Mouse (Mus musculus): ENCODE measurements around the gene Ppp2r5e. TPM values are rescaled to one million over a fixed set of nuclear protein-coding genes. Genes with fewer than 3 reads are reported as not detected.
A peak's percentile ranks its signal among the peaks of the same experiment; 100 is the strongest.
"Not testable (repeated sequence)": the region's sequence is repeated elsewhere in the genome, so short reads cannot be mapped to it uniquely, and the experiment has no call there.

The Ppp2r5e gene
- polyA plus RNA-seq, 1 experiment from 2014 or later = 7.8 TPM

GRCm38 (mm10) chr12:75453441-75453840 is 142.6 kb downstream of the Ppp2r5e start:
- H3K4me1 ChIP-seq (ENCODE audit: control insufficient read depth, insufficient read depth, low read length) = no peaks in the 10 kb centered on the region
- H3K36me3 ChIP-seq (ENCODE audit: control insufficient read depth, insufficient read depth, low read length) = peaks cover 7% of the 10 kb centered on the region; the same call in 1 of the 2 replicates
- H3K4me2 ChIP-seq (ENCODE audit: low read depth, low read length) = no peak overlapping the region
- no peaks in the 10 kb centered on the region for H3K9me3 ChIP-seq (replicated peaks; ENCODE audit: control insufficient read depth, low read length)
- H3K9ac ChIP-seq (ENCODE audit: low read length) = no peak overlapping the region
- no peak overlapping the region for H3K27ac ChIP-seq (ENCODE audit: low read length)
- H3K27me3 ChIP-seq (ENCODE audit: control insufficient read depth, insufficient read depth, low read length) = no peaks in the 10 kb centered on the region
- no peak overlapping the region for H3K4me3 ChIP-seq (replicated peaks; ENCODE audit: low read length)
- 89% methylated on average over 6 of the region's 6 CpGs for WGBS
- no peak for ATAC-seq (ENCODE audit: insufficient read depth, low FRiP score)

DNA sequence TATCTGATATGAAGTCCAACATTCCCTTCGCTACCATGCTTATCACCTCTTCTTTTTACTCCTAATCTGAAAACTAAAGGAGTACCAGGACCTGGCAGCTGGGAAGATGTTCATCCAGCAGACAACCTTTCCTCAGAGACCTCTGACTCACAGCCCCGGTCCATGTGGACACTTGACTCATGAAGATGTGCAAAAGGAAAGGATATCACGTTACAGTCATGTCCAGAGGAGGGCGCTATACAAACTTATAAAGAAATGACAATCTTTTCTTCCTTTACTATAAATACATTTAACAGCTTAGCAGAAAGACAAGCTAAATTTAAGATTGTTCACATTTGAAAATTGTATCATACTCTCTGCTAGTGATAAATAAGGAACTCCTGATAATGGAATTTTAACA is 143.0 kb downstream of the Ppp2r5e start:
- Histone ChIP-seq H3K4me2 (ENCODE audit: low read depth, low read length) (no peak overlapping the region), H3K36me3 (ENCODE audit: control insufficient read depth, insufficient read depth, low read length) (0 out of 2 replicates have a peak, but pooled peaks cover 4% of the 10 kb centered on the region), H3K27me3 (ENCODE audit: control insufficient read depth, insufficient read depth, low read length) (no peaks in the 10 kb centered on the region), H3K9ac (ENCODE audit: low read length) (no peak overlapping the region), H3K4me1 (ENCODE audit: control insufficient read depth, insufficient read depth, low read length) (no peaks in the 10 kb centered on the region), H3K4me3 (replicated peaks; ENCODE audit: low read length) (no peak overlapping the region), H3K27ac (ENCODE audit: low read length) (no peak overlapping the region), H3K9me3 (replicated peaks; ENCODE audit: control insufficient read depth, low read length) (no peaks in the 10 kb centered on the region)
- WGBS = 86% methylated on average over 4 of the region's 4 CpGs
- no peak for ATAC-seq (ENCODE audit: insufficient read depth, low FRiP score)

- Histone ChIP-seq H3K9ac (ENCODE audit: low read length) (no peak overlapping the region), H3K9me3 (replicated peaks; ENCODE audit: control insufficient read depth, low read length) (no peaks in the 10 kb centered on the region), H3K36me3 (ENCODE audit: control insufficient read depth, insufficient read depth, low read length) (0 out of 2 replicates have a peak, but pooled peaks cover 4% of the 10 kb centered on the region), H3K27ac (ENCODE audit: low read length) (no peak overlapping the region), H3K4me3 (replicated peaks; ENCODE audit: low read length) (no peak overlapping the region), H3K4me1 (ENCODE audit: control insufficient read depth, insufficient read depth, low read length) (no peaks in the 10 kb centered on the region), H3K4me2 (ENCODE audit: low read depth, low read length) (no peak overlapping the region), H3K27me3 (ENCODE audit: control insufficient read depth, insufficient read depth, low read length) (no peaks in the 10 kb centered on the region)
- 88% methylated on average over 8 of the region's 8 CpGs for WGBS
- no peak for ATAC-seq (ENCODE audit: insufficient read depth, low FRiP score)
Measured at GRCm38 (mm10) chr12:75450592-75450991, 145.5 kb downstream of the Ppp2r5e start.

- Histone ChIP-seq H3K4me2 (ENCODE audit: low read depth, low read length) (peak overlapping the region; percentile 28; the same call in 1 of the 2 replicates), H3K9me3 (replicated peaks; ENCODE audit: control insufficient read depth, low read length) (no peaks in the 10 kb centered on the region), H3K27ac (ENCODE audit: low read length) (no peak overlapping the region), H3K27me3 (ENCODE audit: control insufficient read depth, insufficient read depth, low read length) (no peaks in the 10 kb centered on the region), H3K9ac (ENCODE audit: low read length) (no peak overlapping the region), H3K36me3 (ENCODE audit: control insufficient read depth, insufficient read depth, low read length) (0 out of 2 replicates have a peak, but pooled peaks cover 4% of the 10 kb centered on the region), H3K4me3 (replicated peaks; ENCODE audit: low read length) (no peak overlapping the region), H3K4me1 (ENCODE audit: control insufficient read depth, insufficient read depth, low read length) (no peaks in the 10 kb centered on the region)
- WGBS = 36% methylated on average over 14 of the region's 14 CpGs
- ATAC-seq (ENCODE audit: insufficient read depth, low FRiP score) = peak; percentile 72; the same call in 1 of the 2 replicates
Measured at GRCm38 (mm10) chr12:75450011-75450410, 146.0 kb downstream of the Ppp2r5e start.

DNA sequence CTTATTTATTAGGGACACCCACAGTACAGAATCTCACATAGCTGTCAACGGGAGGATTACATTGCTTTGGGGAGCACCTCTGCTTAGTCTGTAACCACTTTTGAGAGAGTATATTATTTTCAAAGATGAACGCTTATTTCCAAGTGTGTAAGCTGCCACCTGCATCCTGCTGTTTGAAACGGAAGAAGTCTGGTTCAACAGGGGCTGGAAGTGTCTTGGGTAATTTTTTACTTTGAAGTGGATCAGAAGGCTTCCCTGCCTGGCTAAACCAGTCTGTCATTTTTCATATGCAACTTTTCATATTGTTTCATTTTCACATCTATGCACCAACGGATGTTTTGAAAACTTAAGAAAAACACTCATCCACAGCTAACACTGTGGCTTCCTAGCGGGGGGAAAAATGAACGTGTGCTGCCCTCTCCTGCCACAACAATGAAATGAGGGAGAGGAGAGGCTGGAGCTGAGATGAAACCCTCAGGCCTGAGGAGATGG is 146.5 kb downstream of the Ppp2r5e start:
- H3K9me3 ChIP-seq (replicated peaks; ENCODE audit: control insufficient read depth, low read length) = no peaks in the 10 kb centered on the region
- no peak for ATAC-seq (ENCODE audit: insufficient read depth, low FRiP score)
- no peak overlapping the region; the same call in 1 of the 2 replicates for H3K4me2 ChIP-seq (ENCODE audit: low read depth, low read length)
- no peaks in the 10 kb centered on the region for H3K4me1 ChIP-seq (ENCODE audit: control insufficient read depth, insufficient read depth, low read length)
- no peak overlapping the region for H3K27ac ChIP-seq (ENCODE audit: low read length)
- WGBS = 45% methylated on average over 6 of the region's 6 CpGs
- H3K27me3 ChIP-seq (ENCODE audit: control insufficient read depth, insufficient read depth, low read length) = no peaks in the 10 kb centered on the region
- H3K9ac ChIP-seq (ENCODE audit: low read length) = no peak overlapping the region
- 0 out of 2 replicates have a peak, but pooled peaks cover 4% of the 10 kb centered on the region for H3K36me3 ChIP-seq (ENCODE audit: control insufficient read depth, insufficient read depth, low read length)
- H3K4me3 ChIP-seq (replicated peaks; ENCODE audit: low read length) = no peak overlapping the region

GRCm38 (mm10) chr12:75448921-75449320 is 147.1 kb downstream of the Ppp2r5e start:
- no peak overlapping the region for H3K27ac ChIP-seq (ENCODE audit: low read length)
- no peaks in the 10 kb centered on the region for H3K4me1 ChIP-seq (ENCODE audit: control insufficient read depth, insufficient read depth, low read length)
- no peak for ATAC-seq (ENCODE audit: insufficient read depth, low FRiP score)
- no peak overlapping the region for H3K9ac ChIP-seq (ENCODE audit: low read length)
- no peak overlapping the region for H3K4me2 ChIP-seq (ENCODE audit: low read depth, low read length)
- 0 out of 2 replicates have a peak, but pooled peaks cover 4% of the 10 kb centered on the region for H3K36me3 ChIP-seq (ENCODE audit: control insufficient read depth, insufficient read depth, low read length)
- no peaks in the 10 kb centered on the region for H3K27me3 ChIP-seq (ENCODE audit: control insufficient read depth, insufficient read depth, low read length)
- no peak overlapping the region for H3K4me3 ChIP-seq (replicated peaks; ENCODE audit: low read length)
- WGBS = 57% methylated on average over 5 of the region's 5 CpGs
- no peaks in the 10 kb centered on the region for H3K9me3 ChIP-seq (replicated peaks; ENCODE audit: control insufficient read depth, low read length)

GRCm38 (mm10) chr12:75446245-75446644 is 149.8 kb downstream of the Ppp2r5e start:
- no peaks in the 10 kb centered on the region for H3K9me3 ChIP-seq (replicated peaks; ENCODE audit: control insufficient read depth, low read length)
- H3K4me2 ChIP-seq (ENCODE audit: low read depth, low read length) = no peak overlapping the region
- H3K27me3 ChIP-seq (ENCODE audit: control insufficient read depth, insufficient read depth, low read length) = no peaks in the 10 kb centered on the region
- WGBS = 78% methylated on average over 7 of the region's 7 CpGs
- no peak overlapping the region for H3K9ac ChIP-seq (ENCODE audit: low read length)
- no peaks in the 10 kb centered on the region for H3K4me1 ChIP-seq (ENCODE audit: control insufficient read depth, insufficient read depth, low read length)
- H3K27ac ChIP-seq (ENCODE audit: low read length) = no peak overlapping the region
- no peaks in the 10 kb centered on the region for H3K36me3 ChIP-seq (ENCODE audit: control insufficient read depth, insufficient read depth, low read length)
- H3K4me3 ChIP-seq (replicated peaks; ENCODE audit: low read length) = no peak overlapping the region
- no peak for ATAC-seq (ENCODE audit: insufficient read depth, low FRiP score)

- H3K4me2 ChIP-seq (ENCODE audit: low read depth, low read length); H3K9ac ChIP-seq (ENCODE audit: low read length); H3K27me3 ChIP-seq (ENCODE audit: control insufficient read depth, insufficient read depth, low read length); H3K27ac ChIP-seq (ENCODE audit: low read length); ATAC-seq (ENCODE audit: insufficient read depth, low FRiP score); H3K36me3 ChIP-seq (ENCODE audit: control insufficient read depth, insufficient read depth, low read length); H3K4me3 ChIP-seq (replicated peaks; ENCODE audit: low read length); H3K4me1 ChIP-seq (ENCODE audit: control insufficient read depth, insufficient read depth, low read length); H3K9me3 ChIP-seq (replicated peaks; ENCODE audit: control insufficient read depth, low read length): not testable (repeated sequence)
- whole genome bisulfite sequencing = 82% methylated on average over 6 of the region's 6 CpGs
Measured at GRCm38 (mm10) chr12:75432400-75432799, 163.6 kb downstream of the Ppp2r5e start.

DNA sequence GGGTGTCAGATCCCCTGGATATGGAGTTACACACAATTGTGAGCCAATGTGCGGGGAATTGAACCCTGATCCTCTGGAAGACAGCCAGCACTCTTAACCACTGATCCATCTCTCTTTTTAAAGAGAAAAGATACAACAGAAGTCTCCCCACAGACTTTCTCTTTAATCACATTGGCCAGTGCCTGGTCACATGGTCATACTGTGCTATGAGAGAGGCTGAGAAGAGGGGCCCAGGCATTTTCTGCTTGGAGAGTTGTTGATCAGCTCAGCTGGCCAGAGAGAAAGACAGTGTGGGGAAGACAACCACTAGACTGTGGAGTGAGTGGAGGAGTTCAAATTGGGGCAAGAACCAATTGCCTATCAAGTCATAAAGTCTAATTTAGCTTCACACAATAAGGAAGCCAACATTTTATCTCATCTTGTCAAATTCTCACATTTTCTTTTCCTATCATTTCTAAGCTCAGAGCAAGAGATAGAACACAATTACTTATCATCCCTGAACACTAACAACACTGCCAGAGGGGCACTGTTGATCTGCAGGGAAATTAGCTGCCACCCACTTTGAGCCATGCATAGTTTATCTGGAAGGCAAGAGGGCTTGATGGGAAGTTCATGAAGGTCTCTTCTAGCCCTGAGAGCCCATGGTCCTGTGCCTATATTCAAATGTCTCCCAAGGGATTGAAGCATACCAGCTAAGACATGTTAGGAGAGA is 166.2 kb downstream of the Ppp2r5e start:
- Histone ChIP-seq H3K9ac (ENCODE audit: low read length) (no peak overlapping the region), H3K27ac (ENCODE audit: low read length) (no peak overlapping the region), H3K4me1 (ENCODE audit: control insufficient read depth, insufficient read depth, low read length) (no peaks in the 10 kb centered on the region), H3K36me3 (ENCODE audit: control insufficient read depth, insufficient read depth, low read length) (no peaks in the 10 kb centered on the region), H3K4me2 (ENCODE audit: low read depth, low read length) (no peak overlapping the region), H3K4me3 (replicated peaks; ENCODE audit: low read length) (no peak overlapping the region), H3K27me3 (ENCODE audit: control insufficient read depth, insufficient read depth, low read length) (no peaks in the 10 kb centered on the region), H3K9me3 (replicated peaks; ENCODE audit: control insufficient read depth, low read length) (no peaks in the 10 kb centered on the region; the same call in 1 of the 2 replicates)
- WGBS = 88% methylated on average over 1 of the region's 1 CpGs
- no peak for ATAC-seq (ENCODE audit: insufficient read depth, low FRiP score)
